Mouse (Mus musculus): ENCODE results near the gene Cyth2. TPM values are rescaled to one million over a fixed set of nuclear protein-coding genes. Genes with fewer than 3 reads are reported as not detected.
A peak's percentile ranks its signal among the peaks of the same experiment; 100 is the strongest.

Gene Cyth2
- 100 to 1,000 TPM in 1 of 26 experiments, 10 to 100 TPM in 25; 40.9 to 103 (median 64.7) TPM for total RNA-seq (2018; cell fraction: chromatin; rRNA removed)
- total RNA-seq (2018; cell fraction: cytosol; rRNA removed), result 10 to 100 TPM; 45.3 to 73.2 (median 59.6) TPM
- total RNA-seq (2018; cell fraction: nucleus; rRNA removed), result 10 to 100 TPM; 40.4 to 93.8 (median 58.8) TPM
- 42.8 to 66.2 TPM (median 50.0 TPM) in 3 replicates for polyA plus RNA-seq (2018)

DNA sequence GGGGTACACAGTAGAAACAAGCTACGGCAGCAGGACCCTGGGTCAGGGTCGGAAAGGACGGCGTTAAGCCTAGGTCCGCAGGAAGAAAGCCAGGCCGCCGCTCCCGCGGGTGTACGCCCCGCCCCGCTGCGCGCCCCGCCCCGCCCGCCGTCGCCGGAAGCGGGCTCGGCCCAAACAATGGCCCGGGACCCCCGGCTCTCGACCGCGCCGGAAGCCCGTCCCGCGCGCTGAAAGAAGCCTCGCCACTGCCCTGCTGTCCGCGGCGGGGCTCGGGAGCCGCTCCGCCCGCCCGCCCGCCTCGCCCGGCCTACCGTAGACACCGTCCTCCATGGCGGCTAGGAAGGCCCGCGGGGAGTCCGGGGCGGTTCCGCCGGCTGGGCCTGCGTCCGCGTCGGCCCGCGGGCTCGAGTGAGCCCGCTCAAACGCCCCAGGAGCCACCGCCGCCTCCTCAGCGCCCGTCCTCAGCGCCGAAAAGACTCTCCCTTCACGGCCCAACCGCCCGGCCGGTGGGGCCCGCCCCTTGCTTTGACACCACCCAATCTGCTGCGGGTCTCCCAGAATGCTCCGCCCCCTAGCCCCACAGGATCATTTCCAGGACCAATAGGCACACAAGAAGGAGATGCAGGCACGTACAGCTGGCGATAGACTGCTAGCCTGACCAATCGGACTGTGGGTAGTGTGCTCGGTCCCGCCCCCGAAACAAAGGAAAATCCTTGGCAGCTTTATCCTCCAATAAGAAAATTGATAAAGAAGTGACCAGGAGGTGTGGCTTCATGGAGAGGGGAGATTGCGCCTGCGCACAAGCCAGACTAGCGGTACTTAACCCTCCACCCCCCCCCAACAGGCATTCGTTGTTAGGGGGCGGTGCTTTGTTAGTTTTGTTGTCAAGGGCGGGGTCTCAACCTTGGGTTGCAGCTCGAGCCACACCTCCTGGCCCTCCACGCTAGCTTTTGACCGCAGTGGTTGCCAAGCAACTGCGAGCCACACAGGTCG is at the start of gene Cyth2:
TSS of gene Cyth2 (minus strand) at position 795 of the 993 bp plus-strand sequence.
- H3K36me3 ChIP-seq (ENCODE audit: inconsistent target), result peaks cover 33% of the 10 kb centered on the region
- 1% methylated on average over 89 of the region's 92 CpGs for WGBS (ENCODE audit: missing documents)

DNA sequence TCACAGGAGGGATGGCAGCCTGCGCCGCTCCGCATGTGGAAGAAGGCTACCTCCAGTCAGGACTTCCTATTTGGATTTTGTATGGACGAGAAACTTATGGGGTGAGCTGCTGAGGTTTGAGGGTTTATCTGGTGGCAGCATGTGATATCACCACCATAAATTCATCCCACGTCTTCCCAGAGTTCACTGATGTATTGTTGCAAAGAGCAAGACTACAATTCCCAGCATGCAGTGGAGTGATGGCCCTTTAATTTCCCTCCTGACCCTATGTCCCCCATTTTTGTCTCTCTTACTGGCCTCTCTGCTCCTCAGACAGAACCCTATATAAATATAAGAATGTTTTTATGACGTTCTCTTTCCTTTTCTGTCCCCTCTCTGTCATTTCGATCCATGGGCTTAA is 48.4 kb upstream of the Cyth2 start:
- Histone ChIP-seq H3K79me2 (ENCODE audit: inconsistent target) (no peaks in the 10 kb centered on the region), H3K36me3 (ENCODE audit: inconsistent target) (no peaks in the 10 kb centered on the region), H3K4me3 (ENCODE audit: inconsistent target) (no peak overlapping the region), H3K27ac (no peak overlapping the region)
- WGBS (ENCODE audit: missing documents), result 87% methylated on average over 7 of the region's 7 CpGs

More for the DNA sequence above, at the start of gene Cyth2:
- H3K27ac ChIP-seq, result no peak within 1 kb of the TSS
- peaks cover 19% of the 10 kb centered on the region for H3K79me2 ChIP-seq (ENCODE audit: inconsistent target)
- peak within 1 kb of the TSS; percentile 79 for H3K4me3 ChIP-seq (ENCODE audit: inconsistent target)

DNA sequence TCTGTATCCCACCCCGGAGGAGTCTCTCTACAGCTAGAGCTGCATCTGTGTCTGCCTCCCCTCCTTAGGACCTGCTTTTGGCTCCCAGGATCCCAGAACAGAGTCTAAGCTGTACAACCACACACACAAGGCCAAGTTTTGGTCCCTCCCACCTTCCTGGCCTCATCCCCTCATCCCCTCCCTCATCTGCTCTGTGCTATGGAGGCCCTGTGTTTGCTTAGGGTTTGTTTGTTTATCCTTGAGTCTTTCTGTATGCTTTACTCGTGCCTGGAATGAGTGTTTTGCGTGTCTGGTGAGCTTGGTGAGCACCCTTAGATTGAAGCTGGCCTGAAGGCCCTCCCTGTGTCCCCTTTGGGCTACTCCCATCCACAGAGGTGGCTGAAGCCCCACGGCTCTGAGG is 44.6 kb upstream of the Cyth2 start:
- no peak overlapping the region for H3K4me3 ChIP-seq (ENCODE audit: inconsistent target)
- H3K27ac ChIP-seq, result no peak overlapping the region
- 82% methylated on average over 4 of the region's 4 CpGs for WGBS (ENCODE audit: missing documents)
- H3K79me2 ChIP-seq (ENCODE audit: inconsistent target), result no peaks in the 10 kb centered on the region
- H3K36me3 ChIP-seq (ENCODE audit: inconsistent target), result no peaks in the 10 kb centered on the region

DNA sequence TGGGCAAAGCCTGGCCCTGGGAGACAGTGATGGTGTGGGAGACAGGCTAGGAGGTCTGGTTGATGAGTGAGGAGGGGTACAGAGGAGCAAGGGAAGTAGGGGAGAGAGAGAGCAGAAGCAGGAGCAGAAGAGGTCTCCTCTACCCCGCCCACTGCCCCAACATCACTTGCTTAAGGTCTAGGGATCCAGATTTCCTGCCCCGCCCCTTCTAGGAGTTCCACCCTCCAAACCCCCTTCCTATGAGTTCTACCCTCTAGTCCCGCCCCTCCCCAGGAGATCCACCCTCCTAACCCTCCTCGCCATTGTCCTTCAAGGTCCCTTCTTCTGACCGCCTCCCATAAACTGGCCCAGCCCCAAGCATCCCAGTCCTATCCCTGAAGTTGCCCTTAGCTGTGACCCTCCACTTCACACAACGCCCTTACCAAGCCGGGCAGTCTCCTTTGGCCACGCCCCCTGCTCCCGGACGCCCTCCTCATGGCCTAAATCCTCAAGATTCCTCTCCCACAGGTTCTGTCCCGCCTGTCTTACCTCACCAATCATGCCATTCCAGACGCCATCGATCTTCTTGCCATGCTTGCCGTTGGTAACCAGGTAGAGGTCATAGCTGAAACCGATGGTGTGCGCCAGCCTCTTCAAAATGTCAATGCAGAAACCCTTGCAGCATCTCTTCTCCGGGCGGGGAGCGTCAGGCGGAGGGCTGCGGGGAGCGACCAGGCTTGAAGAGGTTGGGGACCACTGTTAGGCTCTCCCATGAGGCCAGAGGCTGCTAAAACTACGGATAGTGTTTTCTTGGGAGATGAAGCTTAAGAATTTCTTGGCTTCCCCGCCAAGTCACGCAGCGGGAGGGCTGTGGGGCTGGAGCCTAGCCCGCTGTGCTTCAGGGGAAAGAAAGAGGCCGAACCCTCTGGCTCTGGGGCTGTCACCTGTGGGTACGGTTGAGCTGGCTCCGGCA is 42.8 kb upstream of the Cyth2 start:
- no peak overlapping the region for H3K27ac ChIP-seq
- H3K36me3 ChIP-seq (ENCODE audit: inconsistent target), result no peaks in the 10 kb centered on the region
- 10% methylated on average over 30 of the region's 30 CpGs for WGBS (ENCODE audit: missing documents)
- H3K4me3 ChIP-seq (ENCODE audit: inconsistent target), result no peak overlapping the region
- no peaks in the 10 kb centered on the region for H3K79me2 ChIP-seq (ENCODE audit: inconsistent target)

DNA sequence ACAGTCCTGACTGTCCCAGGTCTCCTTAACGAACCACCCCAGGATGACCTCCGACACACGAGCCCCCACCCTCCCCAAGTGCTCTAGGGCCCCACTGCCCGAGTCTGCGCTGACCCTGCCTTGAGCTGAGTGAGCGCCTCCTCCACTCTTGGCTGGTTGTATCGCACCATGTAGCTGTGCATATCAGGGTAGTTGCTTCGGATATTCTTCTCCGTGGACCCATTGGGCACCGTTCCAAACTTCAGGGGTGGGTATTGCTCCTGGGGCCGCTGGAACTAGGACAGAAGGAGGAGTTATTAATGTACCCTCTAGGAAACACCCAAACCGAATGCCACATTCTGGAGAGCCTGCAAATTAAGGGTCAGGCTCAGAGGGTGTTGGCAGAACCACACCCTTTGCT is 38.7 kb upstream of the Cyth2 start:
- Histone ChIP-seq H3K79me2 (ENCODE audit: inconsistent target) (no peaks in the 10 kb centered on the region), H3K27ac (no peak overlapping the region), H3K4me3 (ENCODE audit: inconsistent target) (no peak overlapping the region), H3K36me3 (ENCODE audit: inconsistent target) (no peaks in the 10 kb centered on the region)
- 94% methylated on average over 12 of the region's 12 CpGs for WGBS (ENCODE audit: missing documents)

DNA sequence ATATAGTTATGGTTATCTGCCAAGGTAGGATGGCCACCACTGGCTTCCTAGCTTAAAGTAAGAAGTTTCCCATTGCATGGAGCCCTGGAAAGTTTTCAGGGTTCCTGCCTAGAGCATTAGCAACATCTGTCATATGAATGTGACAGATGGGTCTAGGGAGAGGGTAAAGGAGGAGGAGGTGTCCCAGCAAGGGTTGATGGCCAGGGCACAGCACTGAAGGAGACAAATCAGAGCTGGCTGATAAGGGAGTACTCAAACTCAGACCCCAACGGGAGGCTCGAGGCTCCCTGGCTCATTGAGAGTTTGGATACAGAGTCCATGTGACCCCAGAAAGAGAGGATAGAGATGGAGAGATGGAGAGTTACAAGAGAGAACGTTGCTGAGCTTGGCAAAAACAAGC is 36.3 kb upstream of the Cyth2 start:
- Histone ChIP-seq H3K4me3 (ENCODE audit: inconsistent target) (no peak overlapping the region), H3K79me2 (ENCODE audit: inconsistent target) (no peaks in the 10 kb centered on the region), H3K36me3 (ENCODE audit: inconsistent target) (no peaks in the 10 kb centered on the region), H3K27ac (no peak overlapping the region)
- WGBS (ENCODE audit: missing documents), result 80% methylated on average over 3 of the region's 3 CpGs

DNA sequence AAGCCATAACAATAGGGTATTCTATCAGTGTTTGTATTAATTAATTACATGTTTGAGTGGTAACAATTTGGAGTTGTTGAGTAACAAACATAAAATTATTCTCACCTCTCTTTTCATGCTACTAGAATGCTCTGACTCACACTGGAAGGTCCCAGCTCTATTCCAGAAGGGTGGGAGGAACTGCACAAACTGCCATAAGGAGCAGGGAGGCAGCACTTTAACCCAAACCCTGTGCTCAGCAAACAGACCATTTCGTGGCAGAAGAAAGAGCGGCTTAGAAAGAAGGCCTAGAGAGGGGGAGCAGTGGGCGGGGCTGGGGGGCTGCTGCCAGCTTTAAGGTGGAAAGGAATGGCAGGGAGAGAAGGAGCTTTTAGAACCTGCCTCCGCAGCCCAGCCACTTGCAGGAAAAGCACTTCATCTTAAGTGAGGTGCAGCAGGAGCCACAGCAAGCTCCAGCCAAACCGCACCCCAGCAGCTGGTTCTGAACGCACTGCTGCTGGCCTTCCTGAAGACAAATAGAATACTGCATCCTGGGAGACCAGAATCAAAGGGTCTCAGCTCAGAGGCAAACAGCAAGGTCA is 34.2 kb upstream of the Cyth2 start:
- Histone ChIP-seq H3K4me3 (ENCODE audit: inconsistent target) (no peak overlapping the region), H3K79me2 (ENCODE audit: inconsistent target) (no peaks in the 10 kb centered on the region), H3K27ac (no peak overlapping the region), H3K36me3 (ENCODE audit: inconsistent target) (no peaks in the 10 kb centered on the region)
- WGBS (ENCODE audit: missing documents), result 56% methylated on average over 6 of the region's 6 CpGs

DNA sequence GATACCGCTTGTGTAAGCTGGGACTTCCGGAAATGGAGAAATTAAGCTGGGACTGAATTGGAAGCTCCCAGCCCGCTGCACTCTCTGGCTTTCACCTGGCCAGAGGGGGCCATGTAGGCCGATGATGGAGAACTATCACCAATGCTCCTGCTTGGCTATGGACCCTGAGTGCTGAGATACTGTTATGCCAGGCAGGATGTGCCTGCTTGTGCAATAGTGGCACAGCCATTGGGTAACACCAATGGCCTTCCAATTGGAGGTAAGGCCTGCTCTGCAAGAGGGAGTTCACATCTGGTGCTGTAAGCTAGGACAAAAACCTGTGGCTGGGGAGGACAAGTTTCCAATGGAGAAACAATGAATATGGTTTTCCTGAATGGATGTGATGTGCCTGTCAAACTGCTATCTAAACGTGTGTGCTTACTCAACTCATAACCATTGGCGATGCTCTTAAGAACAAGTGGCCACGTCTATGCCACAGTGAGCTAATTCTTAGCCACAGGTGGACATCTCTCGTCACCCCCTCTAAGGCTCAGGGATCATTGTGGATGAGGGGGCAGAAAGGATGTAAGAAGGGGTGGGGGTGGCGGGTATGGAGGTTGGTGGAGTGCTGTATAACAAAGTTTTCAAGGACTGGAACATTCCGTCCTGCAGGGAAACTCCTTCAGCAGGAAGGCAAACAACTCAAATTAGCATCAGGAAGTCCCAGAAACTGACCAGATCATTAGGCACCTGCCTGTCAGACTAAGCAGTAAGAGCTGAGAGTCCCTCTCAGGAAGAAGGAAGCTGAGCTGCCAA is 28.8 kb upstream of the Cyth2 start:
- H3K27ac ChIP-seq, result no peak overlapping the region
- WGBS (ENCODE audit: missing documents), result 94% methylated on average over 10 of the region's 10 CpGs
- no peak overlapping the region for H3K4me3 ChIP-seq (ENCODE audit: inconsistent target)
- H3K79me2 ChIP-seq (ENCODE audit: inconsistent target), result no peaks in the 10 kb centered on the region
- H3K36me3 ChIP-seq (ENCODE audit: inconsistent target), result no peaks in the 10 kb centered on the region

DNA sequence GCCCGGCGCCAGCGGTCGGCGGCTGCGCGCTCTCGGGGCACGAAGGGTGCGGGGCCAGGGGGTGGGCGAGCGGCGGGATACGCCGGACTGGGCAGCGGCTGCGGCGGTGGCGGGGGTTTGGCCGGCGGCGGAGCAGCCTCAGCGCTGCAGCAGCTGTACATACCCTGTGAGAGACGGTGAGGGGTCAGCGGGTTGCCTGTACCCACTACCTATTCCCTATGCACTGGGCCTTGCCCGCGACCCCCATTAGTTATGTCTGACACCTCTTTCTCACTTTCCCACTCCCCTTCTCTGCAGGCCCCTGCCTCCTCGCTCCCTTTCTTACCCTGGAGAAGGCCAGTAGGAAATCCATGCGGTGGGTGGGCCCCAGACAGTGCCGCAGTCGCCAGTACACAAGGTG is 19.5 kb upstream of the Cyth2 start:
- no peaks in the 10 kb centered on the region for H3K36me3 ChIP-seq (ENCODE audit: inconsistent target)
- H3K27ac ChIP-seq, result no peak overlapping the region
- H3K4me3 ChIP-seq (ENCODE audit: inconsistent target), result no peak overlapping the region
- H3K79me2 ChIP-seq (ENCODE audit: inconsistent target), result peaks cover 9% of the 10 kb centered on the region; the same call in 1 of the 2 replicates
- WGBS (ENCODE audit: missing documents), result 14% methylated on average over 31 of the region's 31 CpGs

DNA sequence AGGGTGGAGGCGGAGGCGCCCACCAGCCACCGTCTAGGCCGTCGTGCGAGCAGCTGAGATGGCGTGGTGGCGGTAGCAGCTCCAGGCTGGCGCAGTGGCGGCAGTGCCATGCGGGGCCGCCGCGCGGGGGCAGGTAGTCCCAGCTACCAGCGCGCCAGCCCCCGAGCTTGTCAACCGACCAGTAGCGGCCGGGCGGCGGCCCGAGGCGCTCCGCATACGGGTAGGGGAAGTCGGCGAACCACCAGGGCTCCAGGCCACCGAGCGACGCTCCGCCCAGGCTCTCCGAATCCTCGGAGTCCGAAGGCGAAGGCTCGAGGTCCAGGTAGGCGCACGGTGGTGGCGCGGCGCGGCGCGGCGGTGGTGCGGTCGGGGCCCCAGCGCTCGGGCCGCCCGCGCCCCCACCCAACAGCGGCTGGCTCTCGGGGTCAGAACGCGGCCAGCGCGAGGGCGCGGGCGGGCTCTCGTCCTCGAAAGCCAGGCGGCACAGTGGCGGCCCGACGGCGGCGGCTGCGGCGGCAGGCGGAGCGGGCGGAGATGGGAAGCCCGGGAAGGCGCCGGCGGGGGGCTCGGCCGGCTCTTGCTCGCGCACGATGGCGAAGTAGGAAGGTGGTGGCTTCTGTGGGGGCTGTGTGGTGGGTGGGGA is 18.9 kb upstream of the Cyth2 start:
- H3K4me3 ChIP-seq (ENCODE audit: inconsistent target), result no peak overlapping the region
- peaks cover 9% of the 10 kb centered on the region; the same call in 1 of the 2 replicates for H3K79me2 ChIP-seq (ENCODE audit: inconsistent target)
- WGBS (ENCODE audit: missing documents), result 1% methylated on average over 85 of the region's 86 CpGs
- H3K36me3 ChIP-seq (ENCODE audit: inconsistent target), result no peaks in the 10 kb centered on the region
- no peak overlapping the region for H3K27ac ChIP-seq

DNA sequence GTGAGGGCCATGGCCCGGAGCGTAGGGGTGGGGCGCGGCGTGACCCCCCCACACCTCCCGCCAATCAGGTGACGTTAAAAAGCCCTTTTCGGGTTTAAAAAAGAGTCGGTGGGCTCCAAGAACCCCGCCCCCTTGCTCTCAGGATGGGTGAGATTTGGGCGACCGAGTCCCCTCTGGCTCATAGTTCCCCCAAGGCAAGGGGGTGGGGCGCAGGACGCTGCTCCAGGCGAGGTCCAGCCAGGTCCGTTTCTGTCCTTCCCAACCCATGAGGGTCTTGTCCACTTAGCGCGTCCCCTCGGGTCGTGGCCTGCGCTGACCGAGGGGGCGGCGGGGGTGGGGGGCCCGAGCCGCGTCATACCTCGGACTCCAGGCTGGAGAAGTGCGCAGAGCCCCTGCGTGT is 18.0 kb upstream of the Cyth2 start:
- 22% methylated on average over 25 of the region's 30 CpGs for WGBS (ENCODE audit: missing documents)
- Histone ChIP-seq H3K36me3 (ENCODE audit: inconsistent target) (peaks cover under 1% of the 10 kb centered on the region; the same call in 1 of the 2 replicates), H3K27ac (no peak overlapping the region), H3K79me2 (ENCODE audit: inconsistent target) (peaks cover 9% of the 10 kb centered on the region; the same call in 1 of the 2 replicates), H3K4me3 (ENCODE audit: inconsistent target) (no peak overlapping the region)

DNA sequence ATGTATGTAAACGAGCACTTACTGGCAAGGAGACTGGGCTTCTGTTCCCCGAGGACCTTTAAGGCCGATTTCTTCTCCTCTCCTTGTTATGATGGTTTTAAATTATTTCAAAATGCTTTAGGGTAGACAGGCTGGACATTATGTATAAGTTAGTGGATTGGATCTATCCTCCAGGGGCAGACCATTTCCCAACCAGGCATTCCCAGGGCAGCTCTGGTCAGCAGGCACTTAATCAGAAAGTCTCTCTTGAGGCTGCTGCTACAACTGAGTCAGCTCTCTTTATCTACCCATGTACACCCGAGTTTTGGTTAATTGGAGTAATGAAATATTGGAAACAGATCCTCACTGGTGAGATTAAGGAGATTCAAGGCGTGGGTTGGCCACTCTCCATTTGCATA is 16.7 kb upstream of the Cyth2 start:
- Histone ChIP-seq H3K36me3 (ENCODE audit: inconsistent target) (peaks cover 14% of the 10 kb centered on the region; the same call in 1 of the 2 replicates), H3K4me3 (ENCODE audit: inconsistent target) (peak overlapping the region; percentile 97), H3K27ac (no peak overlapping the region), H3K79me2 (ENCODE audit: inconsistent target) (peaks cover 9% of the 10 kb centered on the region; the same call in 1 of the 2 replicates)
- WGBS (ENCODE audit: missing documents), result 24% methylated on average over 5 of the region's 5 CpGs
